Mouse (Mus musculus): ENCODE data around the gene Xpc.

- no peak for TF ChIP-seq POLR2A (IDR thresholded peaks at IDR 0.05; ENCODE audit: low read depth, low read length)
- no peak for TF ChIP-seq CTCF (IDR thresholded peaks at IDR 0.05; ENCODE audit: extremely low read depth, insufficient read length, insufficient replicate concordance, low read depth, low read length)
These were observed 9.9 kb upstream of the Xpc start for GRCm38 (mm10) chr6:91525544-91525943.

Measured in small intestine, adult 2 months (tissue).